ENCODE assay signal across 10 mouse cellular contexts in the genomic region with DNA sequence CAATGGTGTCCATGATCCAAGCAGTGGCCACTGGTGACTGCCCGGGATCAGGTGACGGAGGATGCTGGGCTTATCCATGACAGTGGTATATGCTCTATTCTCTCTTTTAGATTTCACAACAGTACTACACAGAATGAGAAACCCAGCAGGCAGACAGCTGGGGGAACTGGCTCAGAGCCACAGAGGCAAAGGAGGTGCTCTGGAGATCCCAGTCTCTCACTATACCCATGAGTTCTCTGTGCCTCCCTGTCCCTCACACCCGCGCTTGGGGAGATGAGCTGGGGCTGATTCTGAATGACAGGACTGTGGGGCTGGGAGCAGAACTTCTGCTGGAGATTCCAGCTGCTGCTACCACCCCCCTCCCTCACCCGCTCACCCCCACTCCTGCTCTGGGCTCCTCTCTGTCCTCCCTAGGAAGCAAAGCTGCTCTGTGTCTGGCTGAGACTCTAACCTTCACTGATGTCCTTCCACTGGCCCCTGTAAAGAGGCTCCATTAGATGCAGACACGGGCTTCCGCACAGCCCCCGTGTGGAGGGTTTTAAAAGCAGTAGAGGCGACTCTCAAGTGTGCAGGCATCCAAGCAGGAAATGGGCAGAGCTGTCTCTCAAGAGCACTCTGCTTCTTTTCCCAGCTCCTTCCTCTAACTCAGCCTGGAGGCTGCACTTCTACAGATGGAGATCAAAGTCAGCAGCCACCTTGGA.
A peak's percentile ranks its signal among the peaks of the same experiment; 100 is the strongest.
DNase-seq lines count a peak whose midpoint lies in the region; ATAC-seq lines count a peak whose summit lies in the region.
"Had no signal": no experiment of that assay in that cellular context is flagged by ENCODE, and none has a peak within 500 bp of the region (broad histone marks: within the 10 kb centered on the region; RNA-seq: fewer than 3 reads in every experiment).

No protein-coding gene starts in this region.

- no peak for DNase-seq in hindbrain, embryonic 11.5 days (ENCODE audit: low spot score)
- DNase-seq in embryonic facial prominence, embryonic 11.5 days (ENCODE audit: low spot score): peak; percentile 43
- DNase-seq in lung, postnatal 10 days: peak; percentile 73
- peak; percentile 43 for DNase-seq in thymus, postnatal 14 days

- no peaks in the 10 kb centered on the region for H3K9me3 ChIP-seq in hindbrain, embryonic 13.5 days
- no peaks in the 10 kb centered on the region for H3K9me3 ChIP-seq in hindbrain, embryonic 11.5 days (ENCODE audit: control insufficient read depth, low read length)
- no peaks in the 10 kb centered on the region for H3K9me3 ChIP-seq in embryonic facial prominence, embryonic 11.5 days (replicated peaks; ENCODE audit: control insufficient read depth, low read length)
- no peaks in the 10 kb centered on the region for H3K9me3 ChIP-seq in hindbrain, embryonic 16.5 days (ENCODE audit: control insufficient read depth, low read length)
- H3K9me3 ChIP-seq: G1E; midbrain, embryonic 12.5 days had no signal

- no peaks in the 10 kb centered on the region for H3K27me3 ChIP-seq in hindbrain, embryonic 13.5 days
- no peaks in the 10 kb centered on the region for H3K27me3 ChIP-seq in hindbrain, embryonic 11.5 days (ENCODE audit: control insufficient read depth, insufficient read depth, low read length)
- no peaks in the 10 kb centered on the region for H3K27me3 ChIP-seq in embryonic facial prominence, embryonic 11.5 days (ENCODE audit: control insufficient read depth, insufficient read depth, low read length)
- H3K27me3 ChIP-seq in hindbrain, embryonic 16.5 days (replicated peaks; ENCODE audit: control insufficient read depth, insufficient read depth, low read length): no peaks in the 10 kb centered on the region
- H3K27me3 ChIP-seq: midbrain, embryonic 12.5 days had no signal

- 49% methylated on average over 9 of the region's 9 CpGs for WGBS in hindbrain, embryonic 13.5 days
- WGBS in hindbrain, embryonic 11.5 days: 58% methylated on average over 9 of the region's 9 CpGs
- 47% methylated on average over 9 of the region's 9 CpGs for WGBS in embryonic facial prominence, embryonic 11.5 days
- 39% methylated on average over 9 of the region's 9 CpGs for WGBS in hindbrain, embryonic 16.5 days

- H3K36me3 ChIP-seq in hindbrain, embryonic 13.5 days: no peaks in the 10 kb centered on the region
- H3K36me3 ChIP-seq in hindbrain, embryonic 11.5 days (ENCODE audit: control insufficient read depth, insufficient read depth, low read length): no peaks in the 10 kb centered on the region
- H3K36me3 ChIP-seq in embryonic facial prominence, embryonic 11.5 days (replicated peaks; ENCODE audit: control insufficient read depth, insufficient read depth, low read depth, low read length): no peaks in the 10 kb centered on the region
- H3K36me3 ChIP-seq in hindbrain, embryonic 16.5 days (ENCODE audit: control insufficient read depth, insufficient read depth, low read length): no peaks in the 10 kb centered on the region
- H3K36me3 ChIP-seq: G1E; midbrain, embryonic 12.5 days had no signal

- H3K9ac ChIP-seq in hindbrain, embryonic 13.5 days: peak overlapping the region; percentile 3; the same call in 1 of the 2 replicates
- no peak overlapping the region for H3K9ac ChIP-seq in hindbrain, embryonic 11.5 days (ENCODE audit: low read depth, low read length)
- no peak overlapping the region for H3K9ac ChIP-seq in embryonic facial prominence, embryonic 11.5 days (replicated peaks; ENCODE audit: low read length)
- no peak overlapping the region for H3K9ac ChIP-seq in hindbrain, embryonic 16.5 days (ENCODE audit: low read depth, low read length)
- H3K9ac ChIP-seq: midbrain, embryonic 12.5 days had no signal

- no peak for ATAC-seq in hindbrain, embryonic 13.5 days (ENCODE audit: low FRiP score)
- ATAC-seq in hindbrain, embryonic 11.5 days (ENCODE audit: low FRiP score): no peak
- ATAC-seq in embryonic facial prominence, embryonic 11.5 days (replicated peaks; ENCODE audit: insufficient number of reproducible peaks, low FRiP score, low TSS enrichment, low read depth): no peak
- ATAC-seq in hindbrain, embryonic 16.5 days: peak; percentile 53
- no peak for ATAC-seq in granulocyte monocyte progenitor cell, adult 5-6 weeks (replicated peaks; ENCODE audit: poor library complexity, severe bottlenecking)
- ATAC-seq in erythroid progenitor cell, adult 5-6 weeks (replicated peaks; ENCODE audit: low FRiP score, poor library complexity, severe bottlenecking): no peak

- no peak overlapping the region for H3K4me2 ChIP-seq in hindbrain, embryonic 13.5 days
- no peak overlapping the region for H3K4me2 ChIP-seq in hindbrain, embryonic 11.5 days (replicated peaks; ENCODE audit: low read depth, low read length)
- no peak overlapping the region for H3K4me2 ChIP-seq in embryonic facial prominence, embryonic 11.5 days (ENCODE audit: low read depth, low read length)
- no peak overlapping the region for H3K4me2 ChIP-seq in hindbrain, embryonic 16.5 days (ENCODE audit: low read length)
- H3K4me2 ChIP-seq: midbrain, embryonic 12.5 days had no signal

- peaks cover 36% of the 10 kb centered on the region for H3K4me1 ChIP-seq in hindbrain, embryonic 13.5 days (replicated peaks)
- peaks cover 2% of the 10 kb centered on the region; the same call in 1 of the 2 replicates for H3K4me1 ChIP-seq in hindbrain, embryonic 11.5 days (replicated peaks; ENCODE audit: control insufficient read depth, insufficient read depth, low read length)
- H3K4me1 ChIP-seq in embryonic facial prominence, embryonic 11.5 days (ENCODE audit: control insufficient read depth, insufficient read depth, low read length): no peaks in the 10 kb centered on the region
- peaks cover 6% of the 10 kb centered on the region for H3K4me1 ChIP-seq in hindbrain, embryonic 16.5 days (ENCODE audit: control insufficient read depth, insufficient read depth, low read depth, low read length)

- H3K27ac ChIP-seq in hindbrain, embryonic 13.5 days: peak overlapping the region; percentile 30; the same call in 1 of the 2 replicates
- H3K27ac ChIP-seq in hindbrain, embryonic 11.5 days (ENCODE audit: low read depth, low read length): no peak overlapping the region
- no peak overlapping the region for H3K27ac ChIP-seq in embryonic facial prominence, embryonic 11.5 days (replicated peaks; ENCODE audit: low read depth, low read length)
- no peak overlapping the region for H3K27ac ChIP-seq in hindbrain, embryonic 16.5 days (ENCODE audit: low read depth, low read length)
- H3K27ac ChIP-seq: midbrain, embryonic 12.5 days had no signal

- no peak overlapping the region for H3K4me3 ChIP-seq in hindbrain, embryonic 13.5 days
- H3K4me3 ChIP-seq in hindbrain, embryonic 11.5 days (ENCODE audit: low read depth, low read length): no peak overlapping the region
- no peak overlapping the region for H3K4me3 ChIP-seq in embryonic facial prominence, embryonic 11.5 days (ENCODE audit: low read depth, low read length)
- no peak overlapping the region for H3K4me3 ChIP-seq in hindbrain, embryonic 16.5 days (ENCODE audit: low read length)
- H3K4me3 ChIP-seq: midbrain, embryonic 12.5 days had no signal
